Mouse (Mus musculus): ENCODE results near the gene Gli3. TPM values are rescaled to one million over a fixed set of nuclear protein-coding genes. Genes with fewer than 3 reads are reported as not detected.

Gli3 gene
- polyA plus RNA-seq, 1 experiment from 2014 or later: 7.9 TPM

DNA sequence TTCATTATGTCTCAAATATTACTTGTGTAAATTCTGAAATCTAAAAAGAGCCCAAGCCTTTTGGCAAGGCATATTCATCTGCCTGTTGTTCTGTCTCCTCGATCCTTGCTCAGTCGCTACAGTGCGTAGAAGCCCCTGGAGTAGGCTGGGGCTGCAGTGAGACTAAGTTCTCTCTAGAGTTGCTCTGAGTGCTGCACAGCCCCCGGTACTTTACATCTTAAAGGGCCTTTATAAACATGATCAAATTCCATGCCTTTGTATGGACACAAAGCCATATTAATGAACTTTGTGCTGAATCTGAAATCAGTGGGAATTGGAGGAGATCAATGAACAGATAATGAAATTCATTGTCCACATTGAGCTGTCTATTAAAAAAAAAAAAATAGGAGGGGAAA, 251.3 kb downstream of the Gli3 start:
- Histone ChIP-seq H3K9me3 (no peaks in the 10 kb centered on the region), H3K9ac (no peak overlapping the region), H3K36me3 (no peaks in the 10 kb centered on the region), H3K27me3 (no peaks in the 10 kb centered on the region), H3K4me2 (no peak overlapping the region), H3K27ac (no peak overlapping the region), H3K4me1 (replicated peaks) (peaks cover 6% of the 10 kb centered on the region), H3K4me3 (no peak overlapping the region)
- no peak for ATAC-seq (ENCODE audit: low FRiP score)
- WGBS: 26% methylated on average over 4 of the region's 4 CpGs

- Histone ChIP-seq H3K4me2 (no peak overlapping the region), H3K4me1 (replicated peaks) (peaks cover 6% of the 10 kb centered on the region), H3K27me3 (no peaks in the 10 kb centered on the region), H3K36me3 (no peaks in the 10 kb centered on the region), H3K4me3 (no peak overlapping the region), H3K9me3 (no peaks in the 10 kb centered on the region), H3K27ac (0 out of 2 replicates have a peak overlapping the region, but pooled peaks have one; percentile 36), H3K9ac (no peak overlapping the region)
- WGBS: 14% methylated on average over 8 of the region's 8 CpGs
- ATAC-seq (ENCODE audit: low FRiP score): peak; percentile 82
These were observed 251.8 kb downstream of the Gli3 start for GRCm38 (mm10) chr13:15714726-15715437.

DNA sequence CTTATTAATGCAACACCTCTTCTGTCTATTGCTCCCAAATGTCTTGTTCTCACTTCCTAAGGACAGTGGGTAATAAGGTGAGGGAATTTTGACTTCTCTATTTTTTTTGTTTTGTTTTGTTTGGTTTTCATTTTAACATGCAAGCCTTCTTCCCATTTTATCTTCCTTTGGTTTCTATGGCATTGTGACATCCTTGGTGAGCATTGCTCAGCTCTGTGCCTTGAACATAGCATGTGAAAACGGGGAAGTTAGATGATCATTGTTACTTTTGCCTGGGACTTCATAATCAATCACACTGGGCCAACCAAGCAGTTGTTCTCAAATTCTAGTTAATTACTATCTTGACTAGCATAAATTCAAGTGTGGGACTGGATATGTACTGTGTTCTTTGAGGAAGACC, 258.4 kb downstream of the Gli3 start:
- 84% methylated on average over 1 of the region's 1 CpGs for WGBS
- Histone ChIP-seq H3K4me2 (no peak overlapping the region), H3K36me3 (peaks cover 20% of the 10 kb centered on the region)

DNA sequence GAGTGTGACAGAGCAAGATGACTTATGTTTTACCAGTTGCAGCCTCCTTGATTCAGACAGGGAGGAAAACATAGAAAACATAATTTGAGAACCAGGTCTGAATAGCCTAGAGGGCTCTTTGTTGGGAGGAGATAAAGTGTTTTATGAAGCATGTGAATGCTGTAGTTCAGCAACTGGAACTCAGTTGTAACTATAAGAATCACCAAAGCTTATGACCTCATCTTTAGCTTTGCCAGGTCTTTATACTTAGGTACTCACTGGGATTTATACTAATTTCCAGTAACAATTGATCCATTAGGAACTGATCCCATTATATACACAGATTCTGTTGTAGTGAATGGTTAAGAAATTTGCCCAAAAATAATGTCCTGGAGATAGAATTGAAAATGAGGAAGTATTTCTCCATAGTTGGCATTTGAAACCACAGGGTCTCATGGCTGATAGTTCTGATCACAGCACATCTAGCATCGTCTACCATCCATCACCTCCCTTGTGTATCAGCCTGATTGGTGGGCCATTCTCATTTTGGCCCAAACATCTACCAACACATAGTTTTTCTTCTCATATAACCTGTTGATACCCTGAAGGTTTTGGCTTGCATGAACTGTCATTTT, 259.8 kb downstream of the Gli3 start:
- Histone ChIP-seq H3K4me2 (no peak overlapping the region), H3K27ac (no peak overlapping the region), H3K9me3 (no peaks in the 10 kb centered on the region), H3K36me3 (peaks cover 20% of the 10 kb centered on the region), H3K9ac (no peak overlapping the region), H3K4me3 (no peak overlapping the region), H3K4me1 (replicated peaks) (no peaks in the 10 kb centered on the region), H3K27me3 (no peaks in the 10 kb centered on the region)
- no peak for ATAC-seq (ENCODE audit: low FRiP score)
- WGBS: 97% methylated on average over 1 of the region's 1 CpGs

More for the DNA sequence above, 258.4 kb downstream of the Gli3 start:
- Histone ChIP-seq H3K9me3 (no peaks in the 10 kb centered on the region), H3K4me3 (no peak overlapping the region), H3K27ac (no peak overlapping the region), H3K27me3 (no peaks in the 10 kb centered on the region), H3K4me1 (replicated peaks) (no peaks in the 10 kb centered on the region), H3K9ac (no peak overlapping the region)
- ATAC-seq (ENCODE audit: low FRiP score): no peak

- no peak overlapping the region for H3K27ac ChIP-seq
- WGBS: 94% methylated on average over 10 of the region's 10 CpGs
These were observed 261.7 kb downstream of the Gli3 start for GRCm38 (mm10) chr13:15724723-15725122.

DNA sequence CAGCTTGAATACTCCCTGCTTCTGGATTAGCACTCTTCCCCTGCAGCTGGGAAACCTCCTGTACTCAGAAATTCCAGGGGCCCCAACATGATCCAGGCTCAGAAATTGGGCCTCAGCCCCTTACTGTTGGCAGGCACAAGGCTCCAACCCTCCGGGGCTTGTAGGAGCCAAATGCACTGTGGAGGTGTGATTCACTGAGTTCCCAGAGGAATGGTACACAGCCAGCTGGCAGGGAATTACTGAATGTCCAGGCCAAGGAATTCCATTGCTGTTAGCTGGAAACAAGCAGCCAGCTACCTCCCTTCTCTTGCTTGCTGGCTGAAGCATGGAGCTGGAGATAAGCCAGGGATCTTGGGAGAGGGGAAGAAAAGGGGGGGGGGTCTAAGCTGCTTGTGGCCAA, 278.7 kb downstream of the Gli3 start:
- Histone ChIP-seq H3K36me3 (no peaks in the 10 kb centered on the region), H3K9me3 (no peaks in the 10 kb centered on the region), H3K4me2 (no peak overlapping the region), H3K27ac (no peak overlapping the region), H3K9ac (no peak overlapping the region), H3K27me3 (no peaks in the 10 kb centered on the region), H3K4me3 (no peak overlapping the region), H3K4me1 (replicated peaks) (peaks cover 8% of the 10 kb centered on the region; the same call in 1 of the 2 replicates)
- peak; percentile 89 for ATAC-seq (ENCODE audit: low FRiP score)
- WGBS: 57% methylated on average over 1 of the region's 1 CpGs

More at GRCm38 (mm10) chr13:15724723-15725122, 261.7 kb downstream of the Gli3 start:
- Histone ChIP-seq H3K36me3 (peaks cover 20% of the 10 kb centered on the region), H3K9ac (no peak overlapping the region), H3K9me3 (no peaks in the 10 kb centered on the region), H3K27me3 (no peaks in the 10 kb centered on the region), H3K4me2 (no peak overlapping the region), H3K4me3 (no peak overlapping the region), H3K4me1 (replicated peaks) (no peaks in the 10 kb centered on the region)
- ATAC-seq (ENCODE audit: low FRiP score): no peak

GRCm38 (mm10) chr13:15742308-15742707, 279.3 kb downstream of the Gli3 start:
- no peaks in the 10 kb centered on the region for H3K27me3 ChIP-seq
- H3K27ac ChIP-seq: no peak overlapping the region
- peaks cover 8% of the 10 kb centered on the region; the same call in 1 of the 2 replicates for H3K4me1 ChIP-seq (replicated peaks)
- no peak overlapping the region for H3K4me2 ChIP-seq
- no peaks in the 10 kb centered on the region for H3K9me3 ChIP-seq
- H3K36me3 ChIP-seq: no peaks in the 10 kb centered on the region
- no peak overlapping the region for H3K4me3 ChIP-seq
- no peak for ATAC-seq (ENCODE audit: low FRiP score)
- 92% methylated on average over 3 of the region's 3 CpGs for WGBS
- no peak overlapping the region for H3K9ac ChIP-seq

GRCm38 (mm10) chr13:15742777-15743176, 279.7 kb downstream of the Gli3 start:
- Histone ChIP-seq H3K4me1 (replicated peaks) (peaks cover 8% of the 10 kb centered on the region; the same call in 1 of the 2 replicates), H3K4me2 (no peak overlapping the region), H3K27ac (no peak overlapping the region), H3K36me3 (no peaks in the 10 kb centered on the region), H3K9me3 (no peaks in the 10 kb centered on the region), H3K4me3 (no peak overlapping the region), H3K27me3 (no peaks in the 10 kb centered on the region), H3K9ac (no peak overlapping the region)
- ATAC-seq (ENCODE audit: low FRiP score): no peak
- WGBS: 80% methylated on average over 4 of the region's 4 CpGs

GRCm38 (mm10) chr13:15758835-15759632, 296.0 kb downstream of the Gli3 start:
- H3K9ac ChIP-seq: peak overlapping the region; percentile 74
- H3K4me3 ChIP-seq: peak overlapping the region; percentile 46
- H3K36me3 ChIP-seq: no peaks in the 10 kb centered on the region
- no peaks in the 10 kb centered on the region for H3K9me3 ChIP-seq
- H3K27me3 ChIP-seq: no peaks in the 10 kb centered on the region
- 4% methylated on average over 38 of the region's 38 CpGs for WGBS
- peaks cover 18% of the 10 kb centered on the region for H3K4me1 ChIP-seq (replicated peaks)
- H3K27ac ChIP-seq: peak overlapping the region; percentile 91
- peak; percentile 91 for ATAC-seq (ENCODE audit: low FRiP score)
- peak overlapping the region; percentile 55 for H3K4me2 ChIP-seq

DNA sequence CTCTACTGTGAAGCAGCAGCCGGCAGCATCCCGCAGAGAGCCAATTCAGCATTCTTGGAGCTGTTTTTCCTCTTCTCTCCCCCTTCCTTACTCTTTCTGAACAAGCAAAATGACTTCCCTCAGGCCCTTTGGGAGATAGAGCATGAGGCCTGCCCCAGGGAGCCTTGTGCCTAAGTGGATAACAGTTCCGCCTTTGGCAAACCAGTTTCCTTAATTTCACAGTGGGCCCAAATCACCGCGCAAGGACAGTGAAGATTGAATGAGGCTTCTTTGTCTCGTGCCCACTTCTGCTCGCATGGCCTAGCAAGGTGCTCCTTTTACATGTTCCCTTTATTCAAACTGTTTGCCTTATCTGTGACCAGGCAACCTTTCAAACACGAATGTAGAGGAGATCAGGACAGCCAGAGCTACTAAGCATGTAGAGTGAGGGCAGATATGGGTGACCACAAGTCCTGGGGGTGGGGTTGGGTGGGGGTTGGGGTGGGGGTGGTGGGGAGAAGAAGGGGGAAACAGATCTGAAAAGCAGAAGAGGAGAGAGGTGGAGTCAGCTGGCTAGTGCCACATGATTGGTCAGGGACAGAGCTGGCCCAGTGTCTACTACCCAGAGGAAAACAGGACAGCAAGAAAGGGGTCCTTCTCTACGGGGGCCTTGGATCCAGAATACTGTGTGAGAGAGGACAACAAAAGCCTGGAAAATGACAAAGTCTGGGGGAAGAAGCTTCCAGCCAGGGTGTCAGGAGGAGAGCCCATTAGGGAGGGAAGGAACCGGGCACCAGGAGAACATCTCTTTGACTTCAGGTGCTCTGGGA, 296.8 kb downstream of the Gli3 start:
- 14% methylated on average over 10 of the region's 10 CpGs for WGBS

GRCm38 (mm10) chr13:15762291-15762690, 299.3 kb downstream of the Gli3 start:
- WGBS: 83% methylated on average over 4 of the region's 4 CpGs
- no peaks in the 10 kb centered on the region for H3K9me3 ChIP-seq
- no peak overlapping the region for H3K27ac ChIP-seq
- no peak overlapping the region for H3K4me3 ChIP-seq
- no peak for ATAC-seq (ENCODE audit: low FRiP score)
- H3K36me3 ChIP-seq: no peaks in the 10 kb centered on the region
- no peak overlapping the region for H3K4me2 ChIP-seq
- H3K4me1 ChIP-seq (replicated peaks): peaks cover 18% of the 10 kb centered on the region
- H3K9ac ChIP-seq: no peak overlapping the region
- no peaks in the 10 kb centered on the region for H3K27me3 ChIP-seq

More for the DNA sequence above, 296.8 kb downstream of the Gli3 start:
- H3K27ac ChIP-seq: peak overlapping the region; percentile 91
- peak overlapping the region; percentile 74 for H3K9ac ChIP-seq
- peaks cover 18% of the 10 kb centered on the region for H3K4me1 ChIP-seq (replicated peaks)
- peak overlapping the region; percentile 55 for H3K4me2 ChIP-seq
- H3K9me3 ChIP-seq: no peaks in the 10 kb centered on the region
- H3K36me3 ChIP-seq: no peaks in the 10 kb centered on the region
- peak; percentile 50 for ATAC-seq (ENCODE audit: low FRiP score)
- H3K27me3 ChIP-seq: no peaks in the 10 kb centered on the region
- peak overlapping the region; percentile 46 for H3K4me3 ChIP-seq
